In the genomic region with DNA sequence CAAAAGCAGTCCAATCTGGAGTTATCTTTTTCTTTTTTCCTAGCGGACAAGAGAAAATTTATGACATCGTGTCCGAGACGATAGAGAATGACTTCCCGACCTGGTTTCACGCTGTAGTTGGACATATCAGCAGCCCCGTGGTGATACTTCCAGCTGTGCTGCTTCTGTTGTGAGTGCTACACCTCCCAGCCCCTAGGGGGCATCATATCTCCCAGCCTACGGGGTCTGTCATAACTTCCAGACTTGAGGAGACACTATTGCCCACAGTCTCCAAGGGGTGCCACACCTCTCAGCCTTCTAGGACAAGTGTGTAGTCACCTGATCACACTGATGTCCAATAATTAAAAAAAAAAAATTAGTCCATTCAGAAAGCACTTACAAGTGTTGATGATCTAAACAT, we compare ENCODE assay signal across 13 mouse cellular contexts. TPM values are rescaled to one million over a fixed set of nuclear protein-coding genes. Genes with fewer than 3 reads are reported as not detected.
DNase-seq lines count a peak whose midpoint lies in the region; ATAC-seq and TF ChIP-seq lines count a peak whose summit lies in the region.
"Had no signal": no experiment of that assay in that cellular context is flagged by ENCODE, and none has a peak within 500 bp of the region (broad histone marks: within the 10 kb centered on the region; RNA-seq: fewer than 3 reads in every experiment).

No protein-coding gene starts in this region.

- peak; percentile 16; the same call in 1 of the 2 replicates for TF ChIP-seq CTCF in kidney, adult 2 months (conservative IDR thresholded peaks at IDR 0.05; ENCODE audit: insufficient read depth, insufficient read length, low read depth, low read length)
- no peak for TF ChIP-seq CTCF in thymus, adult 2 months (IDR thresholded peaks at IDR 0.05; ENCODE audit: borderline replicate concordance, control insufficient read depth, extremely low read depth, insufficient read depth, low read length, poor library complexity)
- TF ChIP-seq CTCF in bone marrow macrophage, adult 2 months (IDR thresholded peaks at IDR 0.05; ENCODE audit: low read depth, low read length), result peak; percentile 71
- TF ChIP-seq CTCF in stomach, postnatal 0 days (IDR thresholded peaks at IDR 0.05; ENCODE audit: low read depth), result peak; percentile 26; the same call in 1 of the 2 replicates

- TF ChIP-seq POLR2A in kidney, adult 2 months (IDR thresholded peaks at IDR 0.05; ENCODE audit: low read depth, low read length), result no peak
- no peak for TF ChIP-seq POLR2A in thymus, adult 2 months (IDR thresholded peaks at IDR 0.05; ENCODE audit: control insufficient read depth, extremely low read depth, insufficient read depth, low read length, poor library complexity)
- no peak for TF ChIP-seq POLR2A in bone marrow macrophage, adult 2 months (IDR thresholded peaks at IDR 0.05; ENCODE audit: borderline replicate concordance, low read depth, low read length)

- no peak for TF ChIP-seq EP300 in stomach, postnatal 0 days (optimal IDR thresholded peaks at IDR 0.05)

- no peak for ATAC-seq in stomach, postnatal 0 days (ENCODE audit: low FRiP score, low TSS enrichment)

- no peak overlapping the region for H3K27ac ChIP-seq in kidney, adult 2 months (ENCODE audit: insufficient read depth, low read depth, low read length)
- H3K27ac ChIP-seq in thymus, adult 2 months (ENCODE audit: control insufficient read depth, insufficient read depth, low read length), result no peak overlapping the region
- H3K27ac ChIP-seq in bone marrow macrophage, adult 2 months (ENCODE audit: insufficient read depth, low read depth, low read length), result peak overlapping the region; percentile 18; the same call in 1 of the 2 replicates
- H3K27ac ChIP-seq in stomach, postnatal 0 days (replicated peaks), result no peak overlapping the region
- H3K27ac ChIP-seq: liver, embryonic 15.5 days; stomach, embryonic 15.5 days had no signal

- 88% methylated on average over 8 of the region's 8 CpGs for WGBS in kidney, adult 2 months
- 95% methylated on average over 8 of the region's 8 CpGs for WGBS in thymus, adult 2 months
- WGBS in stomach, postnatal 0 days, result 87% methylated on average over 8 of the region's 8 CpGs

- no peak overlapping the region for H3K9ac ChIP-seq in stomach, postnatal 0 days (ENCODE audit: low read length)
- H3K9ac ChIP-seq: liver, embryonic 15.5 days; stomach, embryonic 15.5 days had no signal

- H3K4me3 ChIP-seq in kidney, adult 2 months (ENCODE audit: insufficient read depth, low read depth, low read length), result no peak overlapping the region
- no peak overlapping the region for H3K4me3 ChIP-seq in thymus, adult 2 months (ENCODE audit: control insufficient read depth, insufficient read depth, low read length)
- no peak overlapping the region for H3K4me3 ChIP-seq in bone marrow macrophage, adult 2 months (ENCODE audit: insufficient read depth, low read length)
- H3K4me3 ChIP-seq in stomach, postnatal 0 days (ENCODE audit: low read depth, low read length), result no peak overlapping the region
- H3K4me3 ChIP-seq: liver, embryonic 15.5 days; stomach, embryonic 15.5 days had no signal

- no peak for DNase-seq in kidney, adult 2 months
- no peak for DNase-seq in kidney, postnatal 4 days
- peak; percentile 33 for DNase-seq in thymus, adult 2 months
- DNase-seq in thymus, adult 18-20 months, result no peak
- no peak for DNase-seq in stomach, postnatal 0 days (ENCODE audit: low spot score)
- DNase-seq in right cerebral cortex, adult 18-20 months, result no peak
- DNase-seq: adrenal gland, postnatal 25 days; cerebellum, adult 11 months; heart, postnatal 36 days; kidney, postnatal 36 days had no signal

- H3K4me2 ChIP-seq in stomach, postnatal 0 days (replicated peaks; ENCODE audit: low read depth), result no peak overlapping the region
- H3K4me2 ChIP-seq: liver, embryonic 15.5 days; stomach, embryonic 15.5 days had no signal

- H3K27me3 ChIP-seq in kidney, adult 2 months (replicated peaks; ENCODE audit: control insufficient read depth, insufficient read depth, low read length), result no peaks in the 10 kb centered on the region
- H3K27me3 ChIP-seq in thymus, adult 2 months (ENCODE audit: control insufficient read depth, insufficient read depth, low read length), result no peaks in the 10 kb centered on the region
- no peaks in the 10 kb centered on the region for H3K27me3 ChIP-seq in stomach, postnatal 0 days (ENCODE audit: control insufficient read depth, insufficient read depth, low read length)
- H3K27me3 ChIP-seq: liver, embryonic 15.5 days; stomach, embryonic 15.5 days had no signal

- no peaks in the 10 kb centered on the region for H3K9me3 ChIP-seq in stomach, postnatal 0 days (ENCODE audit: control insufficient read depth, low read length)
- H3K9me3 ChIP-seq: liver, embryonic 15.5 days; stomach, embryonic 15.5 days had no signal

- peaks cover 14% of the 10 kb centered on the region; the same call in 1 of the 2 replicates for H3K4me1 ChIP-seq in kidney, adult 2 months (ENCODE audit: control insufficient read depth, insufficient read depth, low read length)
- peaks cover 2% of the 10 kb centered on the region; the same call in 1 of the 2 replicates for H3K4me1 ChIP-seq in thymus, adult 2 months (replicated peaks; ENCODE audit: control insufficient read depth, insufficient read depth, low read length)
- peaks cover 19% of the 10 kb centered on the region for H3K4me1 ChIP-seq in bone marrow macrophage, adult 2 months (ENCODE audit: control insufficient read depth, insufficient read depth, low read length)
- no peaks in the 10 kb centered on the region for H3K4me1 ChIP-seq in stomach, postnatal 0 days (replicated peaks; ENCODE audit: control insufficient read depth, insufficient read depth)
- H3K4me1 ChIP-seq: liver, embryonic 15.5 days; stomach, embryonic 15.5 days had no signal

- no peaks in the 10 kb centered on the region for H3K36me3 ChIP-seq in kidney, adult 2 months (ENCODE audit: control insufficient read depth, insufficient read depth, low read length)
- H3K36me3 ChIP-seq in thymus, adult 2 months (ENCODE audit: control insufficient read depth, insufficient read depth, low read length), result no peaks in the 10 kb centered on the region
- no peaks in the 10 kb centered on the region for H3K36me3 ChIP-seq in stomach, postnatal 0 days (ENCODE audit: control insufficient read depth, insufficient read depth, low read length)
- H3K36me3 ChIP-seq: liver, embryonic 15.5 days; stomach, embryonic 15.5 days had no signal

RNA-seq across cellular contexts. Expression of a gene that starts 15.9 kb away (rescaled TPM):
- 80.0 and 88.2 TPM in 2 replicates for polyA plus RNA-seq in kidney, adult 2 months (2012; rRNA removed)
- polyA plus RNA-seq in thymus, adult 2 months (2012; rRNA removed), result 15.8 and 17.8 TPM in 2 replicates
- 37.0 and 41.8 TPM in 2 replicates for polyA plus RNA-seq in bone marrow macrophage, adult 2 months (2012; ENCODE audit: insufficient read depth, insufficient read length, missing spikeins)
- 33.8 and 34.1 TPM in 2 replicates for polyA plus RNA-seq in stomach, postnatal 0 days (2015; fragmentation: Nextera tagmentation; extraction: Ambion mirVana)

RNA-seq across cellular contexts. Expression of a gene that starts 31.1 kb away (rescaled TPM):
- 0.88 and 1.0 TPM in 2 replicates for polyA plus RNA-seq in kidney, adult 2 months (2012; rRNA removed)
- polyA plus RNA-seq in thymus, adult 2 months (2012; rRNA removed), result 0.51 and 0.54 TPM in 2 replicates
- 0.67 and 0.69 TPM in 2 replicates for polyA plus RNA-seq in bone marrow macrophage, adult 2 months (2012; ENCODE audit: insufficient read depth, insufficient read length, missing spikeins)
- polyA plus RNA-seq in stomach, postnatal 0 days (2015; fragmentation: Nextera tagmentation; extraction: Ambion mirVana), result 1.1 and 1.2 TPM in 2 replicates
